12 mouse cellular contexts compared by ENCODE assay signal in the genomic region with DNA sequence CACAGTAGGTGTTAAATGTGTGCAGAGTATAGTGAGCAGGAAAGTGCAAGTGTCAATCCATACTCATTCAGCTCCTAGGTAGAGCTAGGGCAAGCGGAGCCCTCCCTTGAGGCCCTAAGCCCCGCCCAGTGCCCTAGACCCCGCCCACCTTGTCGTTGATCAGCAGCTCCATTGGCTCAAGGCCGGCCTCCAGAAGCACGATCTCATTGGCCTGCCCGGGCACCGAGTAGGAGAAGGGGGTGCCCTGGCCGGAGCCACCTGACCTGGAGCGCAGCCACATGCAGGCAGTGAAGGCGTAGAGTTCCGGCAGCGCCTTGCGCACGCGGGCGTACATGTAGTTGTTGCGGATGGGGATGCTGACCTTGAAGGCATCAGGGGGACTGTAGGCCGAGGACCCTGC. TPM values are rescaled to one million over a fixed set of nuclear protein-coding genes. Genes with fewer than 3 reads are reported as not detected.
DNase-seq lines count a peak whose midpoint lies in the region; ATAC-seq and TF ChIP-seq lines count a peak whose summit lies in the region.
"Had no signal": no experiment of that assay in that cellular context is flagged by ENCODE, and none has a peak within 500 bp of the region (broad histone marks: within the 10 kb centered on the region; RNA-seq: fewer than 3 reads in every experiment).

No protein-coding gene starts in this region.

- TF ChIP-seq EP300 in liver, postnatal 0 days (IDR thresholded peaks at IDR 0.05; ENCODE audit: low read depth) = no peak

- intact Hi-C loops in gastrocnemius, postnatal 14 days (cut with DNase I; ENCODE audit: low total_unique reads) = loop anchor here (2.0 kb wide), 1 partner anchor 40 kb away; no protein-coding TSS in a partner anchor

- H3K4me3 ChIP-seq in liver, postnatal 0 days (ENCODE audit: low read depth, low read length) = no peak overlapping the region
- no peak overlapping the region for H3K4me3 ChIP-seq in midbrain, embryonic 15.5 days
- no peak overlapping the region for H3K4me3 ChIP-seq in heart, embryonic 11.5 days (ENCODE audit: low read depth, low read length)

- H3K4me2 ChIP-seq in liver, postnatal 0 days (ENCODE audit: low read depth, low read length) = no peak overlapping the region
- 0 out of 2 replicates have a peak overlapping the region, but pooled peaks have one; percentile 14 for H3K4me2 ChIP-seq in midbrain, embryonic 15.5 days
- no peak overlapping the region for H3K4me2 ChIP-seq in heart, embryonic 11.5 days

- H3K36me3 ChIP-seq in liver, postnatal 0 days (replicated peaks; ENCODE audit: insufficient read depth, low read length) = no peaks in the 10 kb centered on the region
- no peaks in the 10 kb centered on the region; the same call in 1 of the 2 replicates for H3K36me3 ChIP-seq in midbrain, embryonic 15.5 days (replicated peaks)
- H3K36me3 ChIP-seq in heart, embryonic 11.5 days (ENCODE audit: control insufficient read depth, insufficient read depth, low read length) = no peaks in the 10 kb centered on the region

- ATAC-seq in liver, postnatal 0 days = no peak
- ATAC-seq in midbrain, embryonic 15.5 days (replicated peaks) = no peak
- ATAC-seq in heart, embryonic 11.5 days (replicated peaks; ENCODE audit: insufficient number of reproducible peaks, low FRiP score, low TSS enrichment) = no peak

- peaks cover 9% of the 10 kb centered on the region; the same call in 1 of the 2 replicates for H3K27me3 ChIP-seq in liver, postnatal 0 days (ENCODE audit: insufficient read depth, low read length)
- H3K27me3 ChIP-seq in midbrain, embryonic 15.5 days (replicated peaks) = 0 out of 2 replicates have a peak, but pooled peaks cover 3% of the 10 kb centered on the region
- peaks cover 33% of the 10 kb centered on the region for H3K27me3 ChIP-seq in heart, embryonic 11.5 days (ENCODE audit: control insufficient read depth, insufficient read depth, low read length)

- H3K27ac ChIP-seq in liver, postnatal 0 days (ENCODE audit: low read depth) = no peak overlapping the region
- H3K27ac ChIP-seq in midbrain, embryonic 15.5 days = no peak overlapping the region
- no peak overlapping the region for H3K27ac ChIP-seq in heart, embryonic 11.5 days (ENCODE audit: low read depth, low read length)
- H3K27ac ChIP-seq: macrophage had no signal

- H3K9ac ChIP-seq in liver, postnatal 0 days (replicated peaks) = no peak overlapping the region
- H3K9ac ChIP-seq in midbrain, embryonic 15.5 days = no peak overlapping the region
- H3K9ac ChIP-seq in heart, embryonic 11.5 days (ENCODE audit: low read depth, low read length) = no peak overlapping the region

- no peaks in the 10 kb centered on the region for H3K9me3 ChIP-seq in liver, postnatal 0 days (ENCODE audit: low read length)
- no peaks in the 10 kb centered on the region for H3K9me3 ChIP-seq in midbrain, embryonic 15.5 days
- no peaks in the 10 kb centered on the region for H3K9me3 ChIP-seq in heart, embryonic 11.5 days (replicated peaks; ENCODE audit: control insufficient read depth, low read length)

- H3K4me1 ChIP-seq in liver, postnatal 0 days (ENCODE audit: insufficient read depth) = no peaks in the 10 kb centered on the region
- peaks cover 6% of the 10 kb centered on the region for H3K4me1 ChIP-seq in midbrain, embryonic 15.5 days
- no peaks in the 10 kb centered on the region for H3K4me1 ChIP-seq in heart, embryonic 11.5 days (ENCODE audit: control insufficient read depth, insufficient read depth, low read length)

- peak; percentile 58 for DNase-seq in adrenal gland, postnatal 14 days
- DNase-seq in adrenal gland, adult 18-20 months (ENCODE audit: low spot score in 2 of 2) = no peak
- DNase-seq in liver = peak; percentile 56
- DNase-seq in liver, postnatal 0 days = no peak
- peak; percentile 62 to 79 for DNase-seq in cerebellum, postnatal 25 days
- DNase-seq in gastrocnemius, postnatal 14 days = no peak
- DNase-seq: right cerebral cortex, postnatal 25 days had no signal

- TF ChIP-seq CTCF in liver, postnatal 0 days (IDR thresholded peaks at IDR 0.05; ENCODE audit: low read depth) = no peak

- 25% methylated on average over 19 of the region's 19 CpGs for WGBS in liver, postnatal 0 days (ENCODE audit: insufficient replicate concordance)
- WGBS in midbrain, embryonic 15.5 days = 28% methylated on average over 19 of the region's 19 CpGs
- WGBS in heart, embryonic 11.5 days (ENCODE audit: insufficient replicate concordance) = 15% methylated on average over 19 of the region's 19 CpGs

RNA-seq across cellular contexts. Expression of a gene that starts 12.1 kb away (rescaled TPM):
- 7.0 and 8.4 TPM in 2 replicates for total RNA-seq in adrenal gland, postnatal 14 days (2021)
- total RNA-seq in adrenal gland, adult 18-20 months (2021) = 1 to 10 TPM; 5.1 to 5.5 TPM
- polyA plus RNA-seq in liver, postnatal 0 days (2015; fragmentation: Nextera tagmentation; extraction: Ambion mirVana) = 0.09 and 0.13 TPM in 2 replicates
- 52.0 and 54.8 TPM in 2 replicates for polyA plus RNA-seq in midbrain, embryonic 15.5 days (2015; fragmentation: Nextera tagmentation; extraction: Ambion mirVana)
- 1 to 10 TPM; 1.9 to 2.6 TPM for total RNA-seq in gastrocnemius, postnatal 14 days (2021)
- polyA plus RNA-seq in heart, embryonic 11.5 days (2014; fragmentation: Nextera tagmentation; extraction: Ambion mirVana) = 0.58 and 0.83 TPM in 2 replicates

RNA-seq across cellular contexts. Expression of a gene that starts 14.8 kb away (rescaled TPM):
- total RNA-seq in adrenal gland, postnatal 14 days (2021) = 16.6 and 20.1 TPM in 2 replicates
- total RNA-seq in adrenal gland, adult 18-20 months (2021) = 10 to 100 TPM; 15.0 to 16.6 TPM
- 9.7 and 10.2 TPM in 2 replicates for polyA plus RNA-seq in liver, postnatal 0 days (2015; fragmentation: Nextera tagmentation; extraction: Ambion mirVana)
- 80.6 and 81.1 TPM in 2 replicates for polyA plus RNA-seq in midbrain, embryonic 15.5 days (2015; fragmentation: Nextera tagmentation; extraction: Ambion mirVana)
- total RNA-seq in gastrocnemius, postnatal 14 days (2021) = 1 to 10 TPM; 7.4 to 7.6 TPM
- polyA plus RNA-seq in heart, embryonic 11.5 days (2014; fragmentation: Nextera tagmentation; extraction: Ambion mirVana) = 37.3 TPM in 2 replicates

RNA-seq across cellular contexts. Expression of a gene that starts 41.6 kb away (rescaled TPM):
- 0.71 and 0.96 TPM in 2 replicates for total RNA-seq in adrenal gland, postnatal 14 days (2021)
- under 1 TPM; 0.32 to 0.89 TPM for total RNA-seq in adrenal gland, adult 18-20 months (2021)
- not detected in 2 replicates for polyA plus RNA-seq in liver, postnatal 0 days (2015; fragmentation: Nextera tagmentation; extraction: Ambion mirVana)
- polyA plus RNA-seq in midbrain, embryonic 15.5 days (2015; fragmentation: Nextera tagmentation; extraction: Ambion mirVana) = 0.42 and 0.98 TPM in 2 replicates
- total RNA-seq in gastrocnemius, postnatal 14 days (2021) = under 1 TPM; 0.47 to 0.55 TPM
- 0.64 TPM in 1 of 2 replicates, not detected in the other for polyA plus RNA-seq in heart, embryonic 11.5 days (2014; fragmentation: Nextera tagmentation; extraction: Ambion mirVana)
- polyA plus RNA-seq: embryonic facial prominence, embryonic 14.5 days; heart, embryonic 16.5 days; macrophage had no signal

RNA-seq across cellular contexts. Expression of a gene that starts 42.0 kb away (rescaled TPM):
- 60.1 and 64.8 TPM in 2 replicates for total RNA-seq in adrenal gland, postnatal 14 days (2021)
- total RNA-seq in adrenal gland, adult 18-20 months (2021) = 10 to 100 TPM; 41.0 to 43.1 TPM
- polyA plus RNA-seq in liver, postnatal 0 days (2015; fragmentation: Nextera tagmentation; extraction: Ambion mirVana) = 3.9 and 4.4 TPM in 2 replicates
- 70.6 and 75.7 TPM in 2 replicates for polyA plus RNA-seq in midbrain, embryonic 15.5 days (2015; fragmentation: Nextera tagmentation; extraction: Ambion mirVana)
- 10 to 100 TPM; 21.2 to 23.5 TPM for total RNA-seq in gastrocnemius, postnatal 14 days (2021)
- 15.7 and 17.4 TPM in 2 replicates for polyA plus RNA-seq in heart, embryonic 11.5 days (2014; fragmentation: Nextera tagmentation; extraction: Ambion mirVana)

RNA-seq across cellular contexts. Expression of a gene that starts 50.1 kb away (rescaled TPM):
- 61.1 and 78.0 TPM in 2 replicates for total RNA-seq in adrenal gland, postnatal 14 days (2021)
- 10 to 100 TPM; 53.1 to 75.3 TPM for total RNA-seq in adrenal gland, adult 18-20 months (2021)
- polyA plus RNA-seq in liver, postnatal 0 days (2015; fragmentation: Nextera tagmentation; extraction: Ambion mirVana) = 3.3 and 4.2 TPM in 2 replicates
- polyA plus RNA-seq in midbrain, embryonic 15.5 days (2015; fragmentation: Nextera tagmentation; extraction: Ambion mirVana) = 7.6 and 9.3 TPM in 2 replicates
- 10 to 100 TPM; 62.3 to 81.4 TPM for total RNA-seq in gastrocnemius, postnatal 14 days (2021)
- polyA plus RNA-seq in heart, embryonic 11.5 days (2014; fragmentation: Nextera tagmentation; extraction: Ambion mirVana) = 3.7 and 4.9 TPM in 2 replicates

Comparison
In these comparisons a context has a peak if more than half of its experiments do, and no peak if none do; other contexts are left out.
1. DNase-seq: peak in adrenal gland, postnatal 14 days (single experiment), liver (single experiment) and cerebellum, postnatal 25 days (2 of 2); none in adrenal gland, adult 18-20 months (0 of 2), liver, postnatal 0 days (single experiment) and gastrocnemius, postnatal 14 days (single experiment).